Mouse (Mus musculus) MEL (cell line): ENCODE measurements around the gene Ypel3.

ENCODE experiments used
- CTCF ChIP-seq, 3 experiments: IDR thresholded peaks in 2 of 3; conservative IDR thresholded peaks in 1 of 3; 2 replicates each; pipeline ENCODE4 v1.5.1; 2011 to 2012; ENCODE audit warnings: low read length in 3 of 3, low read depth in 2 of 3, mild to moderate bottlenecking in 2 of 3, improper control_type of control experiment in 1 of 3, inconsistent platforms in 1 of 3, mixed read lengths in 1 of 3, moderate library complexity in 1 of 3; ENCODE audit not compliant: control insufficient read depth in 1 of 3, insufficient read depth in 1 of 3, poor library complexity in 1 of 3, severe bottlenecking in 1 of 3
- E2F4 ChIP-seq: IDR thresholded peaks from 2 replicates; pipeline ENCODE4 v1.6.1; 2011; ENCODE audit warnings: low read depth, low read length, improper control_type of control experiment, borderline replicate concordance
- EP300 ChIP-seq, 2 experiments: IDR thresholded peaks; 2 replicates each; pipeline ENCODE4 v1.6.1; 2011; ENCODE audit warnings: improper control_type of control experiment in 2 of 2, low read length in 2 of 2, low read depth in 1 of 2, mild to moderate bottlenecking in 1 of 2
- GABPA ChIP-seq: IDR thresholded peaks from 2 replicates; pipeline ENCODE4 v1.6.1; 2012; ENCODE audit warnings: low read depth, mild to moderate bottlenecking, inconsistent platforms, low read length, improper control_type of control experiment, moderate library complexity
- MAFK ChIP-seq: IDR thresholded peaks from 2 replicates; pipeline ENCODE4 v1.6.1; 2011; ENCODE audit warnings: low read depth, mild to moderate bottlenecking, low read length, improper control_type of control experiment, borderline replicate concordance
- MYC ChIP-seq: IDR thresholded peaks from 2 replicates; pipeline ENCODE4 v1.6.1; 2011; ENCODE audit warnings: low read depth, mild to moderate bottlenecking, low read length, improper control_type of control experiment, moderate library complexity
- NRF1 ChIP-seq: IDR thresholded peaks from 2 replicates; pipeline ENCODE4 v1.6.1; 2014; ENCODE audit warnings: low read depth, mild to moderate bottlenecking, inconsistent platforms, low read length, improper control_type of control experiment, moderate library complexity; ENCODE audit not compliant: poor library complexity, insufficient read depth, severe bottlenecking
- POLR2A ChIP-seq, 2 experiments: IDR thresholded peaks; 2 replicates each; pipeline ENCODE4 v1.6.1; 2011 to 2012; ENCODE audit warnings: low read length in 2 of 2, mild to moderate bottlenecking in 2 of 2, control low read depth in 1 of 2, improper control_type of control experiment in 1 of 2, low read depth in 1 of 2, moderate library complexity in 1 of 2; ENCODE audit not compliant: control insufficient read depth in 1 of 2, insufficient read depth in 1 of 2, poor library complexity in 1 of 2
- SMC3 ChIP-seq: IDR thresholded peaks from 2 replicates; pipeline ENCODE4 v1.6.1; 2011; ENCODE audit warnings: low read depth, low read length, improper control_type of control experiment
- TAL1 ChIP-seq: IDR thresholded peaks from 2 replicates; pipeline ENCODE4 v1.6.1; 2012; ENCODE audit warnings: mild to moderate bottlenecking, inconsistent platforms, low read length, moderate library complexity, mixed read lengths
- UBTF ChIP-seq: IDR thresholded peaks from 2 replicates; pipeline ENCODE4 v1.6.1; 2012; ENCODE audit warnings: low read depth, mild to moderate bottlenecking, inconsistent platforms, low read length, improper control_type of control experiment, moderate library complexity, borderline replicate concordance; ENCODE audit not compliant: insufficient read depth

GRCm38 (mm10) chr7:126802134-126802889 lies 25.6 kb downstream of the Ypel3 start:
- no peak for TF ChIP-seq EP300 (IDR thresholded peaks at IDR 0.05; ENCODE audit: low read depth in 1 of 2, low read length in 2 of 2)
- TF ChIP-seq MAFK, result no peak
- no peak for TF ChIP-seq SMC3
- no peak for TF ChIP-seq NRF1
- no peak for TF ChIP-seq UBTF
- TF ChIP-seq POLR2A (IDR thresholded peaks at IDR 0.05; ENCODE audit: control insufficient read depth in 1 of 2, insufficient read depth in 1 of 2, low read depth in 1 of 2, low read length in 2 of 2, poor library complexity in 1 of 2), result no peak
- TF ChIP-seq CTCF (IDR thresholded peaks at IDR 0.05 in 2 of 3, conservative IDR thresholded peaks at IDR 0.05 in 1 of 3; ENCODE audit: control insufficient read depth in 1 of 3, insufficient read depth in 1 of 3, low read depth in 2 of 3, low read length in 3 of 3, poor library complexity in 1 of 3, severe bottlenecking in 1 of 3), result no peak
- no peak for TF ChIP-seq TAL1
- no peak for TF ChIP-seq E2F4
- no peak for TF ChIP-seq GABPA
- no peak for TF ChIP-seq MYC
